Mouse (Mus musculus): ENCODE measurements around the gene Prkce.

GRCm38 (mm10) chr17:86382885-86383284, 215.3 kb downstream of the Prkce start:
- TF ChIP-seq POLR2A (IDR thresholded peaks at IDR 0.05; ENCODE audit: low read depth, low read length) (no peak), CTCF (IDR thresholded peaks at IDR 0.05; ENCODE audit: borderline replicate concordance, insufficient read depth, low read length) (no peak)
